Mouse (Mus musculus) limb, embryonic 13.5 days (tissue): ENCODE data around the gene Gm6377. TPM values are rescaled to one million over a fixed set of nuclear protein-coding genes. Genes with fewer than 3 reads are reported as not detected.

ENCODE experiments used
- ATAC-seq: fragments of 200-750 bp; cut with Nextera tagmentation; 2 replicates; pipeline ENCODE4 v1.8.0; 2017; ENCODE audit warnings: low read depth, moderate number of reproducible peaks, moderate TSS enrichment; ENCODE audit not compliant: low FRiP score
- H3K27ac ChIP-seq: fragments of 300-500 bp; sonication (generic); 2 replicates; pipeline ENCODE4 v1.5.1; 2015; ENCODE audit warnings: inconsistent platforms, mild to moderate bottlenecking, moderate library complexity
- H3K27me3 ChIP-seq: fragments of 300-500 bp; sonication (generic); 2 replicates; pipeline ENCODE4 v1.6.1; 2015; ENCODE audit warnings: mild to moderate bottlenecking, inconsistent platforms
- H3K36me3 ChIP-seq: fragments of 300-500 bp; sonication (generic); 2 replicates; pipeline ENCODE4 v1.6.1; 2015; ENCODE audit warnings: inconsistent platforms, mild to moderate bottlenecking, moderate library complexity
- H3K4me1 ChIP-seq: fragments of 300-500 bp; sonication (generic); 2 replicates; pipeline ENCODE4 v1.6.1; 2015; ENCODE audit warnings: inconsistent platforms
- H3K4me2 ChIP-seq: fragments of 300-500 bp; sonication (generic); replicated peaks from 2 replicates; pipeline ENCODE4 v1.6.1; 2015; ENCODE audit warnings: inconsistent platforms, mild to moderate bottlenecking, moderate library complexity
- H3K4me3 ChIP-seq: fragments of 300-500 bp; sonication (generic); 2 replicates; pipeline ENCODE4 v1.5.1; 2015; ENCODE audit warnings: moderate library complexity, mild to moderate bottlenecking, inconsistent platforms
- H3K9ac ChIP-seq: fragments of 300-500 bp; sonication (generic); 2 replicates; pipeline ENCODE4 v1.6.1; 2015; ENCODE audit warnings: mild to moderate bottlenecking, inconsistent platforms
- H3K9me3 ChIP-seq: fragments of 300-500 bp; sonication (generic); 2 replicates; pipeline ENCODE4 v1.6.1; 2016; ENCODE audit warnings: inconsistent platforms
- WGBS: fragments of 180-500 bp; shearing (Covaris S2); methylation state at CpG from one replicate; pipeline ENCODE4 v1.1.7; 2015; 5-methylcytosine and 5-hydroxymethylcytosine counted together
- polyA plus RNA-seq: library from polyadenylated mRNA; unstranded; fragments of >200 nt; fragmentation: Nextera tagmentation; extraction: Ambion mirVana; gene quantifications from 2 replicates; pipeline ENCODE4 v1.2.1, GENCODE M21; 2015

Gene Gm6377
- 0.08 TPM in 1 of 2 replicates, not detected in the other for polyA plus RNA-seq

- no peaks in the 10 kb centered on the region for H3K9me3 ChIP-seq
- no peak within 1 kb of the TSS for H3K4me2 ChIP-seq
- no peaks in the 10 kb centered on the region for H3K27me3 ChIP-seq
- H3K4me1 ChIP-seq: no peaks in the 10 kb centered on the region
- no peak within 1 kb of the TSS for H3K27ac ChIP-seq
- ATAC-seq: no peak
- H3K9ac ChIP-seq: no peak within 1 kb of the TSS
- no peak within 1 kb of the TSS for H3K4me3 ChIP-seq
- WGBS: 54% methylated on average over 4 of the region's 4 CpGs
- H3K36me3 ChIP-seq: no peaks in the 10 kb centered on the region
Observed at GRCm38 (mm10) chrX:109196468-109196867, at the start of gene Gm6377. Gene Gm6377 (plus strand): TSS chrX:109196756.

- Histone ChIP-seq H3K36me3 (no peaks in the 10 kb centered on the region), H3K4me2 (no peak overlapping the region), H3K4me1 (no peaks in the 10 kb centered on the region), H3K27ac (no peak overlapping the region), H3K4me3 (no peak overlapping the region), H3K9me3 (no peaks in the 10 kb centered on the region), H3K9ac (no peak overlapping the region), H3K27me3 (no peaks in the 10 kb centered on the region)
- WGBS: 88% methylated on average over 3 of the region's 3 CpGs
- no peak for ATAC-seq
Observed at GRCm38 (mm10) chrX:109147108-109147507, 49.4 kb upstream of the Gm6377 start.

GRCm38 (mm10) chrX:109151228-109151627 is 45.3 kb upstream of the Gm6377 start:
- ATAC-seq: no peak
- 87% methylated on average over 2 of the region's 2 CpGs for WGBS

GRCm38 (mm10) chrX:109160326-109160725 is 36.2 kb upstream of the Gm6377 start:
- no peak for ATAC-seq
- no peak overlapping the region for H3K4me3 ChIP-seq
- H3K4me1 ChIP-seq: no peaks in the 10 kb centered on the region
- H3K9me3 ChIP-seq: no peaks in the 10 kb centered on the region
- no peak overlapping the region for H3K27ac ChIP-seq
- WGBS: 75% methylated on average over 1 of the region's 1 CpGs
- H3K36me3 ChIP-seq: 0 out of 2 replicates have a peak, but pooled peaks cover 3% of the 10 kb centered on the region
- H3K4me2 ChIP-seq: no peak overlapping the region
- no peaks in the 10 kb centered on the region for H3K27me3 ChIP-seq
- no peak overlapping the region for H3K9ac ChIP-seq

More at GRCm38 (mm10) chrX:109151228-109151627, 45.3 kb upstream of the Gm6377 start:
- Histone ChIP-seq H3K4me1 (no peaks in the 10 kb centered on the region), H3K36me3 (peaks cover 8% of the 10 kb centered on the region; the same call in 1 of the 2 replicates), H3K4me2 (no peak overlapping the region), H3K4me3 (no peak overlapping the region), H3K27me3 (no peaks in the 10 kb centered on the region), H3K27ac (no peak overlapping the region), H3K9me3 (no peaks in the 10 kb centered on the region), H3K9ac (no peak overlapping the region)

GRCm38 (mm10) chrX:109160901-109161300 is 35.7 kb upstream of the Gm6377 start:
- Histone ChIP-seq H3K4me3 (no peak overlapping the region), H3K36me3 (0 out of 2 replicates have a peak, but pooled peaks cover 1% of the 10 kb centered on the region), H3K27ac (no peak overlapping the region), H3K27me3 (no peaks in the 10 kb centered on the region), H3K4me1 (no peaks in the 10 kb centered on the region), H3K9ac (no peak overlapping the region), H3K4me2 (no peak overlapping the region), H3K9me3 (no peaks in the 10 kb centered on the region)
- ATAC-seq: no peak
- WGBS: 81% methylated on average over 4 of the region's 4 CpGs

GRCm38 (mm10) chrX:109175038-109175437 is 21.5 kb upstream of the Gm6377 start:
- Histone ChIP-seq H3K36me3 (no peaks in the 10 kb centered on the region), H3K27me3 (no peaks in the 10 kb centered on the region), H3K4me3 (no peak overlapping the region), H3K9ac (no peak overlapping the region), H3K4me2 (no peak overlapping the region), H3K27ac (no peak overlapping the region), H3K4me1 (no peaks in the 10 kb centered on the region), H3K9me3 (no peaks in the 10 kb centered on the region)
- WGBS: 65% methylated on average over 2 of the region's 2 CpGs
- ATAC-seq: no peak

GRCm38 (mm10) chrX:109175470-109175869 is 21.1 kb upstream of the Gm6377 start:
- Histone ChIP-seq H3K27ac (no peak overlapping the region), H3K4me1 (no peaks in the 10 kb centered on the region), H3K9ac (no peak overlapping the region), H3K36me3 (no peaks in the 10 kb centered on the region), H3K27me3 (no peaks in the 10 kb centered on the region), H3K4me2 (no peak overlapping the region), H3K4me3 (no peak overlapping the region), H3K9me3 (no peaks in the 10 kb centered on the region)
- ATAC-seq: no peak
- 23% methylated on average over 3 of the region's 3 CpGs for WGBS

- H3K9me3 ChIP-seq: no peaks in the 10 kb centered on the region
- no peaks in the 10 kb centered on the region for H3K4me1 ChIP-seq
- H3K36me3 ChIP-seq: no peaks in the 10 kb centered on the region
- no peak for ATAC-seq
- H3K9ac ChIP-seq: no peak overlapping the region
- H3K4me2 ChIP-seq: no peak overlapping the region
- 84% methylated on average over 4 of the region's 4 CpGs for WGBS
- no peak overlapping the region for H3K27ac ChIP-seq
- no peaks in the 10 kb centered on the region for H3K27me3 ChIP-seq
- no peak overlapping the region for H3K4me3 ChIP-seq
Observed at GRCm38 (mm10) chrX:109184706-109185478, 11.7 kb upstream of the Gm6377 start.

- Histone ChIP-seq H3K27ac (no peak overlapping the region), H3K9me3 (no peaks in the 10 kb centered on the region), H3K9ac (no peak overlapping the region), H3K4me1 (no peaks in the 10 kb centered on the region), H3K27me3 (no peaks in the 10 kb centered on the region), H3K36me3 (no peaks in the 10 kb centered on the region), H3K4me3 (no peak overlapping the region), H3K4me2 (no peak overlapping the region)
- ATAC-seq: no peak
- 83% methylated on average over 4 of the region's 4 CpGs for WGBS
Observed at GRCm38 (mm10) chrX:109189607-109190006, 6.9 kb upstream of the Gm6377 start.

- no peaks in the 10 kb centered on the region for H3K27me3 ChIP-seq
- 63% methylated on average over 4 of the region's 4 CpGs for WGBS
- no peak for ATAC-seq
Observed at GRCm38 (mm10) chrX:109190969-109191368, 5.6 kb upstream of the Gm6377 start.

GRCm38 (mm10) chrX:109191436-109191835 is 5.1 kb upstream of the Gm6377 start:
- no peaks in the 10 kb centered on the region for H3K36me3 ChIP-seq
- H3K9ac ChIP-seq: no peak overlapping the region
- no peaks in the 10 kb centered on the region for H3K9me3 ChIP-seq
- no peaks in the 10 kb centered on the region for H3K27me3 ChIP-seq
- H3K4me2 ChIP-seq: no peak overlapping the region
- 58% methylated on average over 4 of the region's 4 CpGs for WGBS
- no peak for ATAC-seq
- no peak overlapping the region for H3K27ac ChIP-seq
- H3K4me1 ChIP-seq: no peaks in the 10 kb centered on the region
- H3K4me3 ChIP-seq: no peak overlapping the region

More at GRCm38 (mm10) chrX:109190969-109191368, 5.6 kb upstream of the Gm6377 start:
- H3K27ac ChIP-seq: no peak overlapping the region
- H3K4me2 ChIP-seq: no peak overlapping the region
- H3K4me3 ChIP-seq: no peak overlapping the region
- H3K9ac ChIP-seq: no peak overlapping the region
- H3K36me3 ChIP-seq: no peaks in the 10 kb centered on the region
- no peaks in the 10 kb centered on the region for H3K4me1 ChIP-seq
- no peaks in the 10 kb centered on the region for H3K9me3 ChIP-seq

GRCm38 (mm10) chrX:109207843-109208242 is 11.3 kb downstream of the Gm6377 start:
- Histone ChIP-seq H3K9ac (no peak overlapping the region), H3K27me3 (no peaks in the 10 kb centered on the region), H3K4me1 (no peaks in the 10 kb centered on the region), H3K36me3 (no peaks in the 10 kb centered on the region), H3K9me3 (no peaks in the 10 kb centered on the region), H3K27ac (no peak overlapping the region), H3K4me2 (no peak overlapping the region), H3K4me3 (no peak overlapping the region)
- ATAC-seq: no peak

GRCm38 (mm10) chrX:109228720-109229119 is 32.2 kb downstream of the Gm6377 start:
- Histone ChIP-seq H3K9me3 (no peaks in the 10 kb centered on the region), H3K4me2 (no peak overlapping the region), H3K27ac (no peak overlapping the region), H3K4me1 (no peaks in the 10 kb centered on the region), H3K36me3 (no peaks in the 10 kb centered on the region), H3K4me3 (no peak overlapping the region), H3K9ac (no peak overlapping the region), H3K27me3 (no peaks in the 10 kb centered on the region)
- WGBS: 94% methylated on average over 1 of the region's 1 CpGs
- ATAC-seq: no peak
